Mouse (Mus musculus) heart, embryonic 12.5 days (tissue): ENCODE data around the gene Cnbd2. TPM values are rescaled to one million over a fixed set of nuclear protein-coding genes. Genes with fewer than 3 reads are reported as not detected.

Experiments used
- ATAC-seq: fragments of 200-750 bp; cut with Nextera tagmentation; 2 replicates; pipeline ENCODE4 v1.8.0; 2017; ENCODE audit warnings: moderate TSS enrichment, moderate library complexity; ENCODE audit not compliant: insufficient number of reproducible peaks, low FRiP score
- H3K27ac ChIP-seq: fragments of 300-500 bp; sonication (generic); 2 replicates; pipeline ENCODE4 v1.5.1; 2016; ENCODE audit warnings: mild to moderate bottlenecking, moderate library complexity; ENCODE audit not compliant: poor library complexity, severe bottlenecking
- H3K27me3 ChIP-seq: fragments of 300-500 bp; sonication (generic); replicated peaks from 2 replicates; pipeline ENCODE4 v1.6.1; 2016; ENCODE audit warnings: mild to moderate bottlenecking, moderate library complexity
- H3K36me3 ChIP-seq: fragments of 300-500 bp; sonication (generic); 2 replicates; pipeline ENCODE4 v1.6.1; 2016; ENCODE audit warnings: mild to moderate bottlenecking, moderate library complexity
- H3K4me1 ChIP-seq: fragments of 300-500 bp; sonication (generic); replicated peaks from 2 replicates; pipeline ENCODE4 v1.6.1; 2016; ENCODE audit warnings: mild to moderate bottlenecking
- H3K4me2 ChIP-seq: fragments of 300-500 bp; sonication (generic); 2 replicates; pipeline ENCODE4 v1.6.1; 2016; ENCODE audit warnings: mild to moderate bottlenecking, moderate library complexity
- H3K4me3 ChIP-seq: fragments of 300-500 bp; sonication (generic); 2 replicates; pipeline ENCODE4 v1.5.1; 2016; ENCODE audit warnings: mild to moderate bottlenecking
- H3K9ac ChIP-seq: fragments of 300-500 bp; sonication (generic); 2 replicates; pipeline ENCODE4 v1.6.1; 2016; ENCODE audit warnings: mild to moderate bottlenecking, moderate library complexity
- H3K9me3 ChIP-seq: fragments of 300-500 bp; sonication (generic); replicated peaks from 2 replicates; pipeline ENCODE4 v1.6.1; 2016; ENCODE audit warnings: mild to moderate bottlenecking, moderate library complexity
- WGBS: fragments of 180-500 bp; shearing (Covaris S2); methylation state at CpG from one replicate; pipeline ENCODE4 v1.1.7; 2016; 5-methylcytosine and 5-hydroxymethylcytosine counted together
- polyA plus RNA-seq: library from polyadenylated mRNA; unstranded; fragments of >200 nt; fragmentation: Nextera tagmentation; extraction: Ambion mirVana; gene quantifications from 2 replicates; pipeline ENCODE4 v1.2.1, GENCODE M21; 2016

The Cnbd2 gene
- polyA plus RNA-seq, 1 experiment from 2014 or later: 3.3 TPM

GRCm38 (mm10) chr2:156344775-156345532 is 32.9 kb downstream of the Cnbd2 start:
- 48% methylated on average over 12 of the region's 12 CpGs for WGBS
- peak overlapping the region; percentile 38 for H3K4me2 ChIP-seq
- ATAC-seq: no peak

GRCm38 (mm10) chr2:156348812-156349211 is 36.7 kb downstream of the Cnbd2 start:
- Histone ChIP-seq H3K36me3 (no peaks in the 10 kb centered on the region), H3K9ac (no peak overlapping the region), H3K4me1 (peaks cover 11% of the 10 kb centered on the region), H3K4me2 (no peak overlapping the region), H3K9me3 (no peaks in the 10 kb centered on the region; the same call in 1 of the 2 replicates), H3K4me3 (no peak overlapping the region), H3K27me3 (no peaks in the 10 kb centered on the region), H3K27ac (no peak overlapping the region)
- WGBS: 70% methylated on average over 4 of the region's 4 CpGs
- ATAC-seq: no peak

More at GRCm38 (mm10) chr2:156344775-156345532, 32.9 kb downstream of the Cnbd2 start:
- Histone ChIP-seq H3K4me3 (no peak overlapping the region), H3K4me1 (peaks cover 11% of the 10 kb centered on the region), H3K27ac (no peak overlapping the region), H3K9ac (no peak overlapping the region), H3K9me3 (no peaks in the 10 kb centered on the region), H3K27me3 (no peaks in the 10 kb centered on the region), H3K36me3 (no peaks in the 10 kb centered on the region)

DNA sequence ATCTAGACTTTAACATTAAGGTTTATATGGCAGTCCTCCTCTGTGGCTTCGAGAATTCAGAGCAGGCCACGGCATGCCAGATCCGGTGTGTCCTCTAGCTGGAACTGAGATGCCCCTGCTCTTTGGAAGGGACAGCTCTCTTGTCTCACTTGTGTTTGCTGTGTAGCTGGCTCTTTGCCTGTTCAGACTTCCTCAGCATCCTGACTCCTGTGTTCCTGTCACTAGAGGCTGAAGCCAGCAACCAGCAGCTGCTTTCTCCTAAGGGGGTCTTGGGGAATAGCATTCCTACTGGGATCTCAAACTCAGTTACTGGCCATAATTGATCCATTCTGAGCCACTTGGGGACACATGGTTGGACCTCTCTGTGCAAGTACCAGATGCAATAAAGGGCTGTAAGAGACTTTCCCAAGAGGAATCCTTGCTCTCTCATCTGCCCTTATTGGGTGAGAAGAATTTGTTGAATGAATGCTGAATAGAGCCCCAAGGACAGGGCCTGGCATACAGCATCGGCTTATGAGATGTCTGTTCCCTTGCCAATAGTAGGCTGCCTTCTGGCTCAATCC is 37.3 kb downstream of the Cnbd2 start:
- no peak for ATAC-seq
- Histone ChIP-seq H3K36me3 (no peaks in the 10 kb centered on the region), H3K27ac (no peak overlapping the region), H3K9ac (no peak overlapping the region), H3K4me2 (no peak overlapping the region), H3K27me3 (no peaks in the 10 kb centered on the region), H3K4me1 (peaks cover 8% of the 10 kb centered on the region), H3K9me3 (no peaks in the 10 kb centered on the region; the same call in 1 of the 2 replicates), H3K4me3 (no peak overlapping the region)
- WGBS: 79% methylated on average over 4 of the region's 4 CpGs

GRCm38 (mm10) chr2:156351243-156351642 is 39.1 kb downstream of the Cnbd2 start:
- H3K36me3 ChIP-seq: no peaks in the 10 kb centered on the region
- no peak overlapping the region for H3K4me2 ChIP-seq
- no peaks in the 10 kb centered on the region for H3K4me1 ChIP-seq
- ATAC-seq: no peak
- no peak overlapping the region for H3K9ac ChIP-seq
- H3K4me3 ChIP-seq: no peak overlapping the region
- no peaks in the 10 kb centered on the region; the same call in 1 of the 2 replicates for H3K9me3 ChIP-seq
- no peak overlapping the region for H3K27ac ChIP-seq
- 81% methylated on average over 7 of the region's 7 CpGs for WGBS
- no peaks in the 10 kb centered on the region for H3K27me3 ChIP-seq

DNA sequence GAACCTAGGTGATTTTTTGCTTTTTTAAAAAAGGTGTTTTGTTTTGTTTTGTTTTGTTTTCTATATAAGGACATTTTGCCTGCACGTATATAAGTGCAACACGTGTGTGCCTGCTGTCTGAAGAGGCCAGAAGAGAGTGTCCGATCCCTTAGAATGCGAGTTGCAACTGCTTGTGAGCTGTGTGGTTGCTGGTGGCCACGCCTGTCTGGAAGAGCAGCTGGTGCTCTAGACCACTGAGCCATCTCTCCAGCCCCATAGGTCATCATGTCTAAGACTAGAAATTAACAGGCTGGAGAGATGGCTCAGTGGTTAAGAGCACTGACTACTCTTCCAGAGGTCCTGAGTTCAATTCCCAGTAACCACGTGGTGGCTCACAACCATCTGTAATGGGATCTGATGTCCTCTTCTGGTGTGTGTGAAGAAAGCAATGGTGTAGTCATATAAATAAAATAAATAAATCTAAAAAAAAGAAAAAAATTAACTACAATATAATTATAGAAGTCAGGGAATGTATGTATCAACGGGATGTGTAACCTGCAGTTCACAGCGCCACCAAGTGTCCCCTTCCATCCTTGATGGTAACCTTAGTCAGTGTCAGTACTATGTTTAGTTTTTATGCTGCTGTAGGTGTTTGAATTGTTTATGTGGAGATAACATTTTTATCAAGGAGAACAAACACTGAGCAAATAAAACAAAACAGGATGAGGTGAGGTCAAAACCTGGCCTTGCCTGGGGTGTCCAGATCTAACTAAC is 40.5 kb downstream of the Cnbd2 start:
- Histone ChIP-seq H3K4me1 (no peaks in the 10 kb centered on the region), H3K36me3 (no peaks in the 10 kb centered on the region), H3K27ac (no peak overlapping the region), H3K4me3 (no peak overlapping the region), H3K4me2 (no peak overlapping the region), H3K9me3 (no peaks in the 10 kb centered on the region; the same call in 1 of the 2 replicates), H3K27me3 (no peaks in the 10 kb centered on the region), H3K9ac (no peak overlapping the region)
- no peak for ATAC-seq
- WGBS: 75% methylated on average over 8 of the region's 8 CpGs

DNA sequence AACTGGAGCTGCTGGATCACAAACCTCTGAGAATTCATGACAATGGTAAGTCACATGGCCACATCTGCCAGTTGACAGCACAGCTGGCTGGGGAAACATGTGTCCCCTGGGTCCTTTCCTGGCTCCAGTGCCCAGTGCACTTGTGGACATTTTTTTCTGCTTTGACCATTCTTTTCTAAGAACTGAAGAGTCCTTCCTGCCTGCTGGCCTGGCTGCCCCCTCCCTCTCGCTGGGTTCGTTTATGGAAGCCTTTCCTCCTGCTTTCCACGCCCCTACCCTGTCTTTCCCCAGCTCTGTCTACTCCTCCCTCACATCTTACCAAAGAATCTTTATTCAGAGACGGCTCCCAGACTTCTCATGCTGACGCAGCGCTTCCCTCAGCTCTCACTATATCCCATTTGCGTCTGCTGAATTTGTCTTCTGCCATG is 41.2 kb downstream of the Cnbd2 start:
- no peaks in the 10 kb centered on the region for H3K27me3 ChIP-seq
- no peaks in the 10 kb centered on the region; the same call in 1 of the 2 replicates for H3K9me3 ChIP-seq
- no peaks in the 10 kb centered on the region for H3K4me1 ChIP-seq
- no peaks in the 10 kb centered on the region for H3K36me3 ChIP-seq
- H3K4me2 ChIP-seq: no peak overlapping the region
- 42% methylated on average over 7 of the region's 7 CpGs for WGBS
- no peak overlapping the region for H3K27ac ChIP-seq
- ATAC-seq: no peak
- H3K4me3 ChIP-seq: no peak overlapping the region
- no peak overlapping the region for H3K9ac ChIP-seq

GRCm38 (mm10) chr2:156356031-156356430 is 43.9 kb downstream of the Cnbd2 start:
- H3K4me3 ChIP-seq: no peak overlapping the region
- no peak overlapping the region for H3K27ac ChIP-seq
- no peaks in the 10 kb centered on the region for H3K27me3 ChIP-seq
- WGBS: 80% methylated on average over 7 of the region's 7 CpGs
- no peaks in the 10 kb centered on the region; the same call in 1 of the 2 replicates for H3K9me3 ChIP-seq
- no peak for ATAC-seq
- H3K9ac ChIP-seq: no peak overlapping the region
- H3K4me2 ChIP-seq: no peak overlapping the region
- no peaks in the 10 kb centered on the region for H3K4me1 ChIP-seq
- H3K36me3 ChIP-seq: no peaks in the 10 kb centered on the region

GRCm38 (mm10) chr2:156368465-156368864 is 56.4 kb downstream of the Cnbd2 start:
- Histone ChIP-seq H3K36me3 (no peaks in the 10 kb centered on the region), H3K27ac (no peak overlapping the region), H3K4me3 (no peak overlapping the region), H3K9ac (no peak overlapping the region), H3K4me1 (no peaks in the 10 kb centered on the region), H3K27me3 (no peaks in the 10 kb centered on the region), H3K4me2 (no peak overlapping the region), H3K9me3 (no peaks in the 10 kb centered on the region)
- WGBS: 47% methylated on average over 3 of the region's 3 CpGs
- no peak for ATAC-seq

GRCm38 (mm10) chr2:156370896-156371295 is 58.8 kb downstream of the Cnbd2 start:
- no peak overlapping the region for H3K27ac ChIP-seq
- no peak for ATAC-seq
- no peaks in the 10 kb centered on the region for H3K36me3 ChIP-seq
- H3K4me2 ChIP-seq: no peak overlapping the region
- no peaks in the 10 kb centered on the region for H3K4me1 ChIP-seq
- no peaks in the 10 kb centered on the region for H3K27me3 ChIP-seq
- H3K9ac ChIP-seq: no peak overlapping the region
- WGBS: 77% methylated on average over 7 of the region's 7 CpGs
- H3K9me3 ChIP-seq: no peaks in the 10 kb centered on the region
- no peak overlapping the region for H3K4me3 ChIP-seq

DNA sequence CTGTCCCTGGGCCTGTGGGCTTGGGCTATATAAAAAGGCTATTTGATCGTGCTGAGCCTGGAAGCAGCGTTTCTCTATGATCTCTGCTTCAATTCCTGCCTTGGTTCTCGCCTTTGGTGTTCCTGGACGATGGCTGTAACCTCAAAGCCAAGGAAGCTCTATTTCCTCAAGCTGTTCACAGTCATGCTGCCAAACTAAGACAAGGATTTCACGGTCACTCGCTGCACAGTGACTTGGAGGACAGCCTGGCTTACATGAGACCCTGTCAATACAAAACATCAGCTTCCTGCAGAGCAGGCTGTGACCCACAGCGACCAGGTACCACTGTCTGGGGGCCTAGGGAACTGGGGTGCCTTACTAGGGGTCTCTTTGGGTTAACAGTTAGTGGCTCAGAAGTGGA is 64.9 kb downstream of the Cnbd2 start:
- Histone ChIP-seq H3K9me3 (no peaks in the 10 kb centered on the region), H3K4me2 (no peak overlapping the region), H3K4me1 (no peaks in the 10 kb centered on the region), H3K4me3 (no peak overlapping the region), H3K27ac (no peak overlapping the region), H3K27me3 (no peaks in the 10 kb centered on the region), H3K36me3 (no peaks in the 10 kb centered on the region), H3K9ac (no peak overlapping the region)
- ATAC-seq: no peak
- WGBS: 76% methylated on average over 7 of the region's 7 CpGs

- Histone ChIP-seq H3K27ac (no peak overlapping the region), H3K4me3 (no peak overlapping the region), H3K27me3 (no peaks in the 10 kb centered on the region), H3K9me3 (0 out of 2 replicates have a peak, but pooled peaks cover 6% of the 10 kb centered on the region), H3K4me1 (no peaks in the 10 kb centered on the region), H3K4me2 (no peak overlapping the region), H3K9ac (no peak overlapping the region), H3K36me3 (no peaks in the 10 kb centered on the region)
- WGBS: 80% methylated on average over 10 of the region's 10 CpGs
- no peak for ATAC-seq
These were observed 67.8 kb downstream of the Cnbd2 start for GRCm38 (mm10) chr2:156379929-156380328.
